Mouse (Mus musculus): Measurements from ENCODE around the gene Frmpd1. TPM values are rescaled to one million over a fixed set of nuclear protein-coding genes. Genes with fewer than 3 reads are reported as not detected.

The Frmpd1 gene
- total and polyA plus RNA-seq, 3 experiments = 0.23 to 0.47 TPM; not detected in 1

DNA sequence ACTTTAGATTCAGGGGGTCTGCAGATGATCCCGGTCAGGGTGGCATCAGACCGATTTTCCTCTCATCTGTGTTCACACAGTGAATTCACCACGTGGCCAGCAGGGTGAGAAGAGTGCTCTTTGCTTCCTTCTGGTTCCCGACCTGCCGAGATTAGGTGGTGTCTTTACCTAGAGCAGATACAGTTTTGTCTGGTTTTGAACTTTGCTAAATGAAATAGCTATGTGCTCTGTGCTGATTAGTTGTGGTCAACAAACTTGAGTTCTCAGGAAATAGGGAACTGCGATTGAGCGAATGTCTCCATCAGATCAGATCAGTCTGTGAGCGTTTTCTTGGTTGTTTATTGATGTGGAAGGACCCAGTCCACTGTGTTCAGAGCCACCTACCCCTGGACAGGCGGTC is 26.1 kb upstream of the Frmpd1 start:
- Histone ChIP-seq H3K4me1 (ENCODE audit: control insufficient read depth in 1 of 2, insufficient read depth in 2 of 2, low read length in 2 of 2) (peaks cover 2 to 25% of the 10 kb centered on the region in 2 experiments; a peak in 3 of 4 replicates), H3K27me3 (ENCODE audit: control insufficient read depth in 1 of 2, insufficient read depth in 2 of 2, low read length in 2 of 2) (no peaks in the 10 kb centered on the region), H3K79me2 (ENCODE audit: control insufficient read depth, insufficient read depth, low read length, poor library complexity) (no peaks in the 10 kb centered on the region), H3K9me3 (replicated peaks; ENCODE audit: insufficient read depth, low read length) (no peaks in the 10 kb centered on the region), H3K36me3 (ENCODE audit: control insufficient read depth in 1 of 2, insufficient read depth in 2 of 2, low read length in 2 of 2) (peaks cover 0 to 13% of the 10 kb centered on the region in 2 experiments; a peak in 2 of 4 replicates), H3K4me3 (ENCODE audit: control insufficient read depth in 1 of 2, insufficient read depth in 1 of 2, low read depth in 2 of 2, low read length in 2 of 2) (no peak overlapping the region), H3K9ac (ENCODE audit: control insufficient read depth, low read depth, low read length, poor library complexity, severe bottlenecking) (no peak overlapping the region), H3K27ac (ENCODE audit: control insufficient read depth, low read depth, low read length) (no peak overlapping the region)
- DNase-seq (ENCODE audit: low read depth, low spot score) = peak; percentile 71
- TF ChIP-seq RAD21 (IDR thresholded peaks at IDR 0.05; ENCODE audit: low read depth, low read length) (no peak), NRF1 (IDR thresholded peaks at IDR 0.05; ENCODE audit: insufficient read depth, low read depth, low read length, poor library complexity, severe bottlenecking) (no peak), MEF2A (IDR thresholded peaks at IDR 0.05; ENCODE audit: extremely low read depth, insufficient replicate concordance, low read depth, low read length, poor library complexity, severe bottlenecking) (no peak), RCOR1 (IDR thresholded peaks at IDR 0.05; ENCODE audit: low read depth, low read length) (peak; percentile 82), GABPA (IDR thresholded peaks at IDR 0.05; ENCODE audit: low read depth, low read length) (no peak), GATA1 (IDR thresholded peaks at IDR 0.05; ENCODE audit: low read depth, low read length) (0 out of 2 replicates have a peak, but pooled peaks have one; percentile 33), MXI1 (IDR thresholded peaks at IDR 0.05; ENCODE audit: low read depth, low read length) (no peak), MYC (IDR thresholded peaks at IDR 0.05; ENCODE audit: low read depth, low read length) (0 out of 2 replicates have a peak, but pooled peaks have one; percentile 48), CHD1 (IDR thresholded peaks at IDR 0.05; ENCODE audit: low read depth, low read length) (no peak), USF2 (IDR thresholded peaks at IDR 0.05; ENCODE audit: borderline replicate concordance in 1 of 2, insufficient read depth in 1 of 2, low read depth in 1 of 2, low read length in 2 of 2) (no peak), POLR2AphosphoS2 (IDR thresholded peaks at IDR 0.05; ENCODE audit: low read length) (no peak), POLR2A (IDR thresholded peaks at IDR 0.05; ENCODE audit: control insufficient read depth in 1 of 2, insufficient read depth in 1 of 2, low read depth in 1 of 2, low read length in 2 of 2, poor library complexity in 1 of 2) (no peak), ELF1 (IDR thresholded peaks at IDR 0.05; ENCODE audit: low read depth, low read length) (no peak), ZKSCAN1 (IDR thresholded peaks at IDR 0.05; ENCODE audit: low read depth, low read length) (no peak), ZMIZ1 (IDR thresholded peaks at IDR 0.05; ENCODE audit: low read depth, low read length) (no peak), MYB (IDR thresholded peaks at IDR 0.05; ENCODE audit: low read depth, low read length) (no peak), HCFC1 (IDR thresholded peaks at IDR 0.05; ENCODE audit: low read depth, low read length) (no peak), ZNF384 (IDR thresholded peaks at IDR 0.05; ENCODE audit: low read depth, low read length) (no peak), ZC3H11A (IDR thresholded peaks at IDR 0.05; ENCODE audit: low read depth, low read length) (no peak), TCF12 (IDR thresholded peaks at IDR 0.05; ENCODE audit: low read depth, low read length) (no peak), TAL1 (IDR thresholded peaks at IDR 0.05; ENCODE audit: low read length) (no peak), MAX (IDR thresholded peaks at IDR 0.05; ENCODE audit: low read length) (no peak; the same call in 1 of the 2 replicates), CHD2 (IDR thresholded peaks at IDR 0.05; ENCODE audit: low read length) (no peak), MAFK (IDR thresholded peaks at IDR 0.05; ENCODE audit: borderline replicate concordance, low read depth, low read length) (no peak), BHLHE40 (IDR thresholded peaks at IDR 0.05; ENCODE audit: borderline replicate concordance, low read depth, low read length) (no peak), EP300 (IDR thresholded peaks at IDR 0.05; ENCODE audit: low read depth in 1 of 2, low read length in 2 of 2) (peak; percentile 42 to 51; a peak in 2 of 4 replicates), CTCF (IDR thresholded peaks at IDR 0.05 in 2 of 3, conservative IDR thresholded peaks at IDR 0.05 in 1 of 3; ENCODE audit: control insufficient read depth in 1 of 3, insufficient read depth in 1 of 3, low read depth in 2 of 3, low read length in 3 of 3, poor library complexity in 1 of 3, severe bottlenecking in 1 of 3) (peak in 1 of 3 experiments; percentile 13; a peak in 2 of 6 replicates), USF1 (IDR thresholded peaks at IDR 0.05; ENCODE audit: low read depth, low read length) (peak; percentile 41; the same call in 1 of the 2 replicates), UBTF (IDR thresholded peaks at IDR 0.05; ENCODE audit: borderline replicate concordance, insufficient read depth, low read depth, low read length) (no peak), KAT2A (conservative IDR thresholded peaks at IDR 0.05; ENCODE audit: low read depth, low read length) (no peak), MAZ (IDR thresholded peaks at IDR 0.05; ENCODE audit: low read depth, low read length) (no peak), POLR2AphosphoS5 (IDR thresholded peaks at IDR 0.05; ENCODE audit: borderline replicate concordance, low read depth, low read length) (no peak), NELFE (IDR thresholded peaks at IDR 0.05; ENCODE audit: low read depth, low read length) (no peak), JUND (IDR thresholded peaks at IDR 0.05; ENCODE audit: low read depth, low read length) (no peak), SMC3 (IDR thresholded peaks at IDR 0.05; ENCODE audit: low read depth, low read length) (no peak), SIN3A (IDR thresholded peaks at IDR 0.05; ENCODE audit: low read length) (no peak), TBP (IDR thresholded peaks at IDR 0.05; ENCODE audit: low read depth, low read length) (no peak), ETS1 (IDR thresholded peaks at IDR 0.05; ENCODE audit: low read depth, low read length) (0 out of 2 replicates have a peak, but pooled peaks have one; percentile 14)

Measured in MEL (cell line).